Mouse (Mus musculus) embryonic facial prominence, embryonic 14.5 days (tissue): ENCODE measurements around the gene Manbal. TPM values are rescaled to one million over a fixed set of nuclear protein-coding genes. Genes with fewer than 3 reads are reported as not detected.

Experiments used
- ATAC-seq: fragments of 200-750 bp; cut with Nextera tagmentation; 2 replicates; pipeline ENCODE4 v1.8.0; 2017; ENCODE audit warnings: low read depth, moderate number of reproducible peaks, moderate TSS enrichment
- DNase-seq: peaks from one replicate; pipeline ENCODE4 v3.0.0-alpha.2; 2015; ENCODE audit warnings: low spot score
- H3K27ac ChIP-seq: fragments of 300-500 bp; sonication (generic); replicated peaks from 2 replicates; pipeline ENCODE4 v1.5.1; 2014; ENCODE audit warnings: low read depth, mild to moderate bottlenecking, low read length, moderate library complexity
- H3K27me3 ChIP-seq: fragments of 300-500 bp; sonication (generic); replicated peaks from 2 replicates; pipeline ENCODE4 v1.6.1; 2014; ENCODE audit warnings: low read length; ENCODE audit not compliant: control insufficient read depth, insufficient read depth
- H3K36me3 ChIP-seq: fragments of 300-500 bp; sonication (generic); 2 replicates; pipeline ENCODE4 v1.6.1; 2014; ENCODE audit warnings: low read length, mixed read lengths; ENCODE audit not compliant: control insufficient read depth, insufficient read depth
- H3K4me1 ChIP-seq: fragments of 300-500 bp; sonication (generic); 2 replicates; pipeline ENCODE4 v1.6.1; 2014; ENCODE audit warnings: antibody characterized with exemption, low read length; ENCODE audit not compliant: control insufficient read depth, insufficient read depth
- H3K4me2 ChIP-seq: fragments of 300-500 bp; sonication (generic); 2 replicates; pipeline ENCODE4 v1.6.1; 2014; ENCODE audit warnings: low read depth, mild to moderate bottlenecking, low read length, moderate library complexity, mixed read lengths
- H3K4me3 ChIP-seq: fragments of 300-500 bp; sonication (generic); 2 replicates; pipeline ENCODE4 v1.5.1; 2014; ENCODE audit warnings: low read depth, mild to moderate bottlenecking, low read length
- H3K9ac ChIP-seq: fragments of 300-500 bp; sonication (generic); 2 replicates; pipeline ENCODE4 v1.6.1; 2014; ENCODE audit warnings: low read depth, mild to moderate bottlenecking, low read length, moderate library complexity, mixed read lengths
- H3K9me3 ChIP-seq: fragments of 300-500 bp; sonication (generic); 2 replicates; pipeline ENCODE4 v1.6.1; 2016; ENCODE audit warnings: low read length; ENCODE audit not compliant: control insufficient read depth
- WGBS: fragments of 180-500 bp; shearing (Covaris S2); extraction: QIAGEN DNeasy Blood & Tissue Kit; methylation state at CpG from one replicate; pipeline ENCODE4 v1.1.7; 2014; 5-methylcytosine and 5-hydroxymethylcytosine counted together
- polyA plus RNA-seq: library from polyadenylated mRNA; unstranded; fragments of >200 nt; fragmentation: Nextera tagmentation; extraction: Ambion mirVana; gene quantifications from 2 replicates; pipeline ENCODE4 v1.2.1, GENCODE M21; 2014

Gene Manbal
- 39.7 and 43.3 TPM in 2 replicates for polyA plus RNA-seq

- H3K36me3 ChIP-seq, result no peaks in the 10 kb centered on the region
- H3K27ac ChIP-seq, result peak within 1 kb of the TSS; percentile 92
- WGBS, result 5% methylated on average over 35 of the region's 42 CpGs
- no peaks in the 10 kb centered on the region for H3K27me3 ChIP-seq
- peak within 1 kb of the TSS; percentile 93 for H3K4me3 ChIP-seq
- peak within 1 kb of the TSS; percentile 92 for H3K9ac ChIP-seq
- H3K4me1 ChIP-seq, result peaks cover 15% of the 10 kb centered on the region
- peak within 1 kb of the TSS; percentile 82 for H3K4me2 ChIP-seq
- ATAC-seq (peak; percentile 92), DNase-seq (peak; percentile 92)
- H3K9me3 ChIP-seq, result no peaks in the 10 kb centered on the region
Measured at GRCm38 (mm10) chr2:157367184-157367893, at the start of gene Manbal. Gene Manbal, plus strand, starts transcription at chr2:157367594.

- Histone ChIP-seq H3K9ac (no peak overlapping the region), H3K27ac (peak overlapping the region; percentile 45; the same call in 1 of the 2 replicates), H3K27me3 (no peaks in the 10 kb centered on the region), H3K4me1 (no peaks in the 10 kb centered on the region), H3K4me3 (no peak overlapping the region), H3K9me3 (no peaks in the 10 kb centered on the region), H3K4me2 (no peak overlapping the region), H3K36me3 (peaks cover 95% of the 10 kb centered on the region)
- ATAC-seq, result peak; percentile 45; the same call in 1 of the 2 replicates
- WGBS, result 65% methylated on average over 8 of the region's 8 CpGs
- DNase-seq, result peak; percentile 66
Measured at GRCm38 (mm10) chr2:157320135-157320534, 47.3 kb upstream of the Manbal start.

- H3K4me3 ChIP-seq, result no peak overlapping the region
- no peak overlapping the region for H3K4me2 ChIP-seq
- no peak overlapping the region for H3K9ac ChIP-seq
- DNase-seq, result peak; percentile 59
- ATAC-seq, result peak; percentile 16; the same call in 1 of the 2 replicates
- no peaks in the 10 kb centered on the region for H3K4me1 ChIP-seq
- no peaks in the 10 kb centered on the region for H3K27me3 ChIP-seq
- H3K9me3 ChIP-seq, result no peaks in the 10 kb centered on the region
- no peak overlapping the region for H3K27ac ChIP-seq
- WGBS, result 31% methylated on average over 5 of the region's 5 CpGs
- H3K36me3 ChIP-seq, result peaks cover 95% of the 10 kb centered on the region
Measured at GRCm38 (mm10) chr2:157320886-157321285, 46.5 kb upstream of the Manbal start.

- peaks cover 96% of the 10 kb centered on the region for H3K36me3 ChIP-seq
- ATAC-seq (no peak), DNase-seq (no peak)
- H3K4me2 ChIP-seq, result no peak overlapping the region
- no peak overlapping the region for H3K27ac ChIP-seq
- H3K9ac ChIP-seq, result no peak overlapping the region
- H3K4me3 ChIP-seq, result no peak overlapping the region
- 71% methylated on average over 5 of the region's 5 CpGs for WGBS
- no peaks in the 10 kb centered on the region for H3K9me3 ChIP-seq
- H3K27me3 ChIP-seq, result no peaks in the 10 kb centered on the region
- H3K4me1 ChIP-seq, result no peaks in the 10 kb centered on the region
Measured at GRCm38 (mm10) chr2:157322029-157322766, 45.2 kb upstream of the Manbal start.

- H3K36me3 ChIP-seq, result peaks cover 75% of the 10 kb centered on the region
- H3K27me3 ChIP-seq, result no peaks in the 10 kb centered on the region
- WGBS, result 73% methylated on average over 2 of the region's 2 CpGs
Measured at GRCm38 (mm10) chr2:157325238-157325637, 42.2 kb upstream of the Manbal start.

GRCm38 (mm10) chr2:157328106-157328505 is 39.3 kb upstream of the Manbal start:
- Histone ChIP-seq H3K9ac (no peak overlapping the region), H3K36me3 (peaks cover 47% of the 10 kb centered on the region), H3K27me3 (no peaks in the 10 kb centered on the region), H3K4me3 (no peak overlapping the region), H3K9me3 (no peaks in the 10 kb centered on the region), H3K27ac (no peak overlapping the region), H3K4me1 (no peaks in the 10 kb centered on the region), H3K4me2 (no peak overlapping the region)
- no peak for ATAC-seq
- 37% methylated on average over 5 of the region's 5 CpGs for WGBS
- DNase-seq, result no peak

More at GRCm38 (mm10) chr2:157325238-157325637, 42.2 kb upstream of the Manbal start:
- ATAC-seq, result peak; percentile 56; the same call in 1 of the 2 replicates
- DNase-seq, result peak; percentile 34
- H3K9me3 ChIP-seq, result no peaks in the 10 kb centered on the region
- H3K4me2 ChIP-seq, result no peak overlapping the region
- no peak overlapping the region for H3K9ac ChIP-seq
- H3K4me3 ChIP-seq, result no peak overlapping the region
- no peak overlapping the region for H3K27ac ChIP-seq
- H3K4me1 ChIP-seq, result no peaks in the 10 kb centered on the region

GRCm38 (mm10) chr2:157328570-157328969 is 38.8 kb upstream of the Manbal start:
- no peak overlapping the region for H3K4me2 ChIP-seq
- peak; percentile 27 for DNase-seq
- H3K4me3 ChIP-seq, result no peak overlapping the region
- H3K4me1 ChIP-seq, result no peaks in the 10 kb centered on the region
- H3K27ac ChIP-seq, result no peak overlapping the region
- no peak for ATAC-seq
- WGBS, result 38% methylated on average over 11 of the region's 11 CpGs
- no peak overlapping the region for H3K9ac ChIP-seq
- peaks cover 43% of the 10 kb centered on the region for H3K36me3 ChIP-seq
- no peaks in the 10 kb centered on the region for H3K27me3 ChIP-seq
- no peaks in the 10 kb centered on the region for H3K9me3 ChIP-seq

GRCm38 (mm10) chr2:157332059-157332458 is 35.3 kb upstream of the Manbal start:
- Histone ChIP-seq H3K4me1 (no peaks in the 10 kb centered on the region), H3K27me3 (no peaks in the 10 kb centered on the region), H3K9ac (no peak overlapping the region), H3K27ac (no peak overlapping the region), H3K36me3 (peaks cover 8% of the 10 kb centered on the region), H3K4me2 (no peak overlapping the region), H3K4me3 (no peak overlapping the region), H3K9me3 (no peaks in the 10 kb centered on the region)
- WGBS, result 54% methylated on average over 5 of the region's 5 CpGs
- DNase-seq, result peak; percentile 70
- peak; percentile 58; the same call in 1 of the 2 replicates for ATAC-seq
